Mouse (Mus musculus) heart, postnatal 14 days (tissue): ENCODE measurements at regions not wholly inside any gene's neighbourhood (a gene's known extent, or its start where the extent isn't known, plus 50 kb on each side); places are given as distances from the start of the nearest gene placed in this dataset.

Experiments used
- DNase-seq, 2 experiments: peaks; one replicate each; pipeline ENCODE4 v3.0.0; 2021 to 2022
- intact Hi-C: fragments of 180-260 bp; cut with DNase I; formaldehyde crosslinking; loops from one replicate; pipeline ENCODE4 v1.15.1; 2025

DNA sequence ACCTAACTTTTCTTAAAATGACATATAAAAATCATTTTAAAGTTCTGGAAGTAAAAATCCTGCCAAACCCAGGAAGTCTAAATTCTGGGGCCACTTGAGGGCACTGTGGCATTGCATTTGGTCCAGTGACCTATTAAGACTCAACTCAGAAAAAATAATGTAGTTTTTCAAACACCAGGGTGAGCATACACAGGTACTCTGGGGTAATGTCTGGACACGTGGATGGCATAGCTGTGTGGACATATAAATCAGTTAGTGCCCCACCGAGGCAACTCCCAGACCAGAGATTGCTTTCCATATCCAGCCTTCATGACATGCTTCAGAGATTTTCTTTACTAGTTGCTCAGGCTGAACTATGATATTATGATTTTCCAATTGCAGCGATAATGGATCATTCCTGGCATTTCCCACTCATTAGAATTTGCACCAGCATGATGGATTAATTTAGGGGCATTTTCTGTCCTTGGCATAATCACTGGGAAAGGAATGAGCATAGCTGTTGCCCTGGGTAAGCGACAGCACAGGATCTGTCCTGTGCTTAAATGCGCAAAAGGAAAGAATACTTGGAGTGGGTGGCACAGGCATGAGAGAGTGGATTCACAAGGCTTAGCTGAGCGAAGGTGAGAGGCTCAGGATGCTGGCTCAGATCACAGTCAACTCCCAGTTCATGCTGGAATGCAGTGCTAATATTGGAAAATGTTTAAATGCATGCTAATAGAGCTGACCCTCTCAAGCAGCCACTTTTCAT, 1526.6 kb upstream of the Cdh8 start:
- DNase-seq: no peak
- intact Hi-C loops: no loop called here

DNA sequence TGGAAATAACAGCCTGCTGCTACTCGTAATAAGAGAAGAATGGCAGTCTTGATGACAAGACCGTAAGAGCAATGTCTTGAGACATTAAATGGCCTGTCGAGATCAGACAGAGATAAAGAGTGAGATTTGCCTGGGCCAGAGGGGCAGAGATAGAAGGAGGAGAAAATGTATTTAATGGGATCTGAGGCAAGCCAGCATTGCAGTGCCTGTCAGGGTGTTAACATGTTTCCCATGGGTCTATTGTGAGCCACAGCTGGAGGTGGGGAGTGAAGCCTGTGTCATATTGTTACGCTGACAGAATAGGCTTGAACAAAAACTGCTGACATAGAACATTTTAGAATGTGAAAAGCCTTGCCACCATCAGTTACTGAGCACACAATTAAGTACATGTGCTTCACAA, 1523.3 kb upstream of the Cdh8 start:
- intact Hi-C loops: no loop called here
- DNase-seq: no peak

GRCm38 (mm10) chr8:100890307-100890706, 1474.0 kb upstream of the Cdh8 start:
- no peak for DNase-seq
- intact Hi-C loops: no loop called here

DNA sequence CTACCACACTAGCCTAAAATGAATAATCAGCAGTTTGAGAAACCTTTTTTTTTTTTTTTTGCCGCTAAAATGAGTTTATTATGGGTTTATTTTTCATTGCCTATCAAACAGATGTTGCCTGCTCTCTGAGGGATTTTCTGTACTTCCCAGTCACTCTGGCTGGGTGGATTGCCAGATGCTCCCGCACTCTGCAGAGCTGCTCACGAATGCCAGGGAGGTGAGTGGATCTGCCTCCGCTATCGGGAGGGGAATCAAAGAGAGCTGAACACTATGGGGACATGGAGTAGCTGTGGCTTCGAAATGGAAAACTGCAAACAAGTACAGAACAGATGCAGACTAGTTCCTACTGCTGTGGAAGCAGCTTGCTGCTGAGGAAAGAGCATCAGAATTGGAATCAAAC, 1449.4 kb upstream of the Cdh8 start:
- no peak for DNase-seq
- intact Hi-C loops: no loop called here

DNA sequence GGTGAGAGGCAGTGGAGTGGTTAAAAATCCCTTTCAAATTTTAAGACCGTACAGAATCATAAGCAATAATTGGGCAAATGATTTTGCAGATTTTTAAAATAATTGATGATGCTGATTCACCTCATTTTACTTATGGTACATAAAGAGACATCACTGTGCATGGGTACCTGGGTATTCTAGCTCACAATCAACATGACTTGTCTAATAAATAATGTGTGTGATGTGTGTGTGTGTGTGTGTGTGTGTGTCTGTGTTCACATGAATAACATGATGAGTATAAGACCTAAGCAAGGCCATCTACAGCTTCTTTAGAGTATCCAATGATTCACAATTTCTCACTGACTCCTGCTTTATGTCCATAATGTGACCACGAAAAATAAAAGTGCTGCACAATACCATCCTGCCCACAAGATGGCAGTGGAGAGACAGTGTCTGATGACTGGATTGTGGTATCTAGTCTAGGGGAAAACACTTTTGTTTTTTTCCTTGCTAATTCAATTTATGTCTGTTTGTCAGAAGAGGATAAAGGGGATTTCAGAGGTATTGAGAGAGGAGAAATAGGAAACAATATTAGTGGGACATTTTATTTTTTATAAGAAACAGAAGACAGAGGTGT, 1434.7 kb upstream of the Cdh8 start:
- intact Hi-C loops: no loop called here
- peak in 1 of 2 experiments; percentile 27 for DNase-seq
